Mouse (Mus musculus) midbrain, embryonic 12.5 days (tissue): Measurements from ENCODE around the gene Ccdc155. TPM values are rescaled to one million over a fixed set of nuclear protein-coding genes. Genes with fewer than 3 reads are reported as not detected.
A peak's percentile ranks its signal among the peaks of the same experiment; 100 is the strongest.
"Not testable (repeated sequence)": the region's sequence is repeated elsewhere in the genome, so short reads cannot be mapped to it uniquely, and the experiment has no call there.

ENCODE experiments used
- ATAC-seq: fragments of 200-750 bp; cut with Nextera tagmentation; 2 replicates; pipeline ENCODE4 v1.8.0; 2017; ENCODE audit warnings: low read depth, moderate TSS enrichment, moderate library complexity; ENCODE audit not compliant: low FRiP score
- H3K27ac ChIP-seq: fragments of 300-500 bp; sonication (generic); replicated peaks from 2 replicates; pipeline ENCODE4 v1.5.1; 2016; ENCODE audit warnings: mild to moderate bottlenecking
- H3K27me3 ChIP-seq: fragments of 300-500 bp; sonication (generic); 2 replicates; pipeline ENCODE4 v1.6.1; 2016; ENCODE audit warnings: mild to moderate bottlenecking
- H3K36me3 ChIP-seq: fragments of 300-500 bp; sonication (generic); 2 replicates; pipeline ENCODE4 v1.6.1; 2016
- H3K4me1 ChIP-seq: fragments of 300-500 bp; sonication (generic); 2 replicates; pipeline ENCODE4 v1.6.1; 2016
- H3K4me2 ChIP-seq: fragments of 300-500 bp; sonication (generic); replicated peaks from 2 replicates; pipeline ENCODE4 v1.6.1; 2016; ENCODE audit warnings: mild to moderate bottlenecking, moderate library complexity
- H3K4me3 ChIP-seq: fragments of 300-500 bp; sonication (generic); 2 replicates; pipeline ENCODE4 v1.5.1; 2016; ENCODE audit warnings: mild to moderate bottlenecking
- H3K9ac ChIP-seq: fragments of 300-500 bp; sonication (generic); replicated peaks from 2 replicates; pipeline ENCODE4 v1.6.1; 2016; ENCODE audit warnings: mild to moderate bottlenecking, moderate library complexity
- H3K9me3 ChIP-seq: fragments of 300-500 bp; sonication (generic); 2 replicates; pipeline ENCODE4 v1.6.1; 2016; ENCODE audit warnings: mild to moderate bottlenecking
- WGBS: fragments of 180-500 bp; shearing (Covaris S2); methylation state at CpG from one replicate; pipeline ENCODE4 v1.1.7; 2016; 5-methylcytosine and 5-hydroxymethylcytosine counted together
- polyA plus RNA-seq: library from polyadenylated mRNA; unstranded; fragments of >200 nt; fragmentation: Nextera tagmentation; extraction: Ambion mirVana; gene quantifications from 2 replicates; pipeline ENCODE4 v1.2.1, GENCODE M21; 2016

Ccdc155 gene
- polyA plus RNA-seq, 1 experiment from 2014 or later = 0.63 TPM

- no peak overlapping the region for H3K4me2 ChIP-seq
- no peak overlapping the region for H3K4me3 ChIP-seq
- peaks cover 22% of the 10 kb centered on the region for H3K4me1 ChIP-seq
- WGBS = 92% methylated on average over 6 of the region's 6 CpGs
- H3K36me3 ChIP-seq = peaks cover 17% of the 10 kb centered on the region
- ATAC-seq = no peak
- H3K27ac ChIP-seq = no peak overlapping the region
- no peak overlapping the region for H3K9ac ChIP-seq
- no peaks in the 10 kb centered on the region for H3K9me3 ChIP-seq
- peaks cover 17% of the 10 kb centered on the region for H3K27me3 ChIP-seq
Observed at GRCm38 (mm10) chr7:45158991-45159390, 45.7 kb downstream of the Ccdc155 start.

- WGBS = 88% methylated on average over 14 of the region's 14 CpGs
Observed at GRCm38 (mm10) chr7:45157459-45157858, 47.2 kb downstream of the Ccdc155 start.

GRCm38 (mm10) chr7:45156206-45156605 is 48.5 kb downstream of the Ccdc155 start:
- 96% methylated on average over 15 of the region's 15 CpGs for WGBS

More at GRCm38 (mm10) chr7:45157459-45157858, 47.2 kb downstream of the Ccdc155 start:
- H3K9ac ChIP-seq = no peak overlapping the region; the same call in 1 of the 2 replicates
- H3K27ac ChIP-seq = no peak overlapping the region
- H3K4me3 ChIP-seq = no peak overlapping the region
- ATAC-seq = no peak
- H3K4me2 ChIP-seq = no peak overlapping the region
- H3K4me1 ChIP-seq = peaks cover 21% of the 10 kb centered on the region
- H3K27me3 ChIP-seq = peaks cover 1% of the 10 kb centered on the region
- H3K36me3 ChIP-seq = peaks cover 17% of the 10 kb centered on the region
- no peaks in the 10 kb centered on the region for H3K9me3 ChIP-seq

GRCm38 (mm10) chr7:45155590-45155989 is 49.1 kb downstream of the Ccdc155 start:
- 87% methylated on average over 9 of the region's 9 CpGs for WGBS
- H3K9me3 ChIP-seq = no peaks in the 10 kb centered on the region
- H3K4me2 ChIP-seq = no peak overlapping the region
- H3K36me3 ChIP-seq = peaks cover 17% of the 10 kb centered on the region
- H3K4me3 ChIP-seq = no peak overlapping the region
- peaks cover 17% of the 10 kb centered on the region for H3K4me1 ChIP-seq
- ATAC-seq = no peak
- H3K9ac ChIP-seq = no peak overlapping the region
- no peaks in the 10 kb centered on the region for H3K27me3 ChIP-seq
- H3K27ac ChIP-seq = no peak overlapping the region

More at GRCm38 (mm10) chr7:45156206-45156605, 48.5 kb downstream of the Ccdc155 start:
- Histone ChIP-seq H3K9me3 (no peaks in the 10 kb centered on the region), H3K36me3 (peaks cover 17% of the 10 kb centered on the region), H3K27me3 (no peaks in the 10 kb centered on the region), H3K27ac (no peak overlapping the region), H3K4me2 (no peak overlapping the region), H3K9ac (0 out of 2 replicates have a peak overlapping the region, but pooled peaks have one; percentile 17), H3K4me3 (no peak overlapping the region), H3K4me1 (peaks cover 13% of the 10 kb centered on the region)
- no peak for ATAC-seq

GRCm38 (mm10) chr7:45154993-45155514 is 49.6 kb downstream of the Ccdc155 start:
- H3K27ac ChIP-seq = 0 out of 2 replicates have a peak overlapping the region, but pooled peaks have one; percentile 93
- peak overlapping the region; percentile 69 for H3K4me3 ChIP-seq
- H3K36me3 ChIP-seq = peaks cover 17% of the 10 kb centered on the region
- 77% methylated on average over 12 of the region's 12 CpGs for WGBS
- H3K4me2 ChIP-seq = peak overlapping the region; percentile 78
- no peak overlapping the region for H3K9ac ChIP-seq
- peaks cover 19% of the 10 kb centered on the region for H3K4me1 ChIP-seq
- no peaks in the 10 kb centered on the region for H3K9me3 ChIP-seq
- no peak for ATAC-seq
- no peaks in the 10 kb centered on the region for H3K27me3 ChIP-seq

GRCm38 (mm10) chr7:45154096-45154992 is 50.3 kb downstream of the Ccdc155 start, which contains the start of the genes Pih1d1 and Aldh16a1:
Pih1d1 (plus strand) TSS chr7:45154303.
Aldh16a1 (minus strand) TSS chr7:45154584.
- Histone ChIP-seq H3K4me2 (peak within 1 kb of the TSS; percentile 78), H3K4me3 (peak within 1 kb of the TSS; percentile 69), H3K36me3 (peaks cover 16% of the 10 kb centered on the region), H3K27me3 (no peaks in the 10 kb centered on the region), H3K9ac (peak within 1 kb of the TSS; percentile 86), H3K9me3 (no peaks in the 10 kb centered on the region), H3K27ac (peak within 1 kb of the TSS; percentile 93), H3K4me1 (peaks cover 22% of the 10 kb centered on the region)
- 5% methylated on average over 69 of the region's 69 CpGs for WGBS
- ATAC-seq = peak; percentile 94

GRCm38 (mm10) chr7:45153586-45153985 is 51.1 kb downstream of the Ccdc155 start:
- ATAC-seq = no peak
- 6% methylated on average over 5 of the region's 5 CpGs for WGBS

GRCm38 (mm10) chr7:45153052-45153451 is 51.6 kb downstream of the Ccdc155 start:
- H3K4me2 ChIP-seq = peak overlapping the region; percentile 78; the same call in 1 of the 2 replicates
- WGBS = 92% methylated on average over 2 of the region's 2 CpGs
- not testable (repeated sequence) for H3K27me3 ChIP-seq, H3K9me3 ChIP-seq, H3K27ac ChIP-seq, H3K36me3 ChIP-seq, ATAC-seq, H3K4me3 ChIP-seq, H3K9ac ChIP-seq
- peaks cover 22% of the 10 kb centered on the region for H3K4me1 ChIP-seq

More at GRCm38 (mm10) chr7:45153586-45153985, 51.1 kb downstream of the Ccdc155 start:
- no peaks in the 10 kb centered on the region for H3K27me3 ChIP-seq
- H3K4me2 ChIP-seq = peak overlapping the region; percentile 78
- no peaks in the 10 kb centered on the region for H3K9me3 ChIP-seq
- peak overlapping the region; percentile 86 for H3K9ac ChIP-seq
- peaks cover 22% of the 10 kb centered on the region for H3K4me1 ChIP-seq
- 0 out of 2 replicates have a peak, but pooled peaks cover 8% of the 10 kb centered on the region for H3K36me3 ChIP-seq
- peak overlapping the region; percentile 69 for H3K4me3 ChIP-seq
- peak overlapping the region; percentile 93 for H3K27ac ChIP-seq

- Histone ChIP-seq H3K27me3 (no peaks in the 10 kb centered on the region), H3K9ac (no peak overlapping the region), H3K36me3 (no peaks in the 10 kb centered on the region), H3K4me1 (peaks cover 22% of the 10 kb centered on the region), H3K9me3 (no peaks in the 10 kb centered on the region), H3K4me3 (no peak overlapping the region), H3K4me2 (no peak overlapping the region), H3K27ac (no peak overlapping the region; the same call in 1 of the 2 replicates)
- WGBS = 68% methylated on average over 11 of the region's 11 CpGs
- ATAC-seq = no peak
Observed at GRCm38 (mm10) chr7:45151303-45151702, 53.4 kb downstream of the Ccdc155 start.

GRCm38 (mm10) chr7:45150321-45150720 is 54.4 kb downstream of the Ccdc155 start:
- peak overlapping the region; percentile 17; the same call in 1 of the 2 replicates for H3K9ac ChIP-seq
- no peaks in the 10 kb centered on the region for H3K9me3 ChIP-seq
- H3K36me3 ChIP-seq = 0 out of 2 replicates have a peak, but pooled peaks cover 7% of the 10 kb centered on the region
- H3K27ac ChIP-seq = no peak overlapping the region; the same call in 1 of the 2 replicates
- peaks cover 21% of the 10 kb centered on the region for H3K4me1 ChIP-seq
- no peak for ATAC-seq
- H3K4me2 ChIP-seq = no peak overlapping the region
- WGBS = 68% methylated on average over 4 of the region's 4 CpGs
- no peak overlapping the region for H3K4me3 ChIP-seq
- H3K27me3 ChIP-seq = no peaks in the 10 kb centered on the region

- H3K4me2 ChIP-seq = no peak overlapping the region
- 24% methylated on average over 6 of the region's 6 CpGs for WGBS
- peaks cover 15% of the 10 kb centered on the region for H3K36me3 ChIP-seq
- no peak overlapping the region for H3K4me3 ChIP-seq
- no peak overlapping the region for H3K9ac ChIP-seq
- no peak for ATAC-seq
- H3K9me3 ChIP-seq = no peaks in the 10 kb centered on the region
- no peaks in the 10 kb centered on the region for H3K27me3 ChIP-seq
- no peak overlapping the region for H3K27ac ChIP-seq
- H3K4me1 ChIP-seq = peaks cover 15% of the 10 kb centered on the region
Observed at GRCm38 (mm10) chr7:45149545-45149944, 55.1 kb downstream of the Ccdc155 start.
